Mouse (Mus musculus) erythroblast, embryonic 14.5 days (primary cell): ENCODE results near the gene Dido1.

Source experiments
- GATA1 ChIP-seq: IDR thresholded peaks from 2 replicates; pipeline ENCODE4 v1.6.1; 2012; ENCODE audit warnings: low read length, inconsistent platforms, mixed read lengths
- TAL1 ChIP-seq: IDR thresholded peaks from 3 replicates; pipeline ENCODE4 v1.6.1; 2012; ENCODE audit warnings: low read length, inconsistent platforms, mixed read lengths

GRCm38 (mm10) chr2:180725414-180725778, 15.6 kb upstream of the Dido1 start:
- no peak for TF ChIP-seq TAL1
- TF ChIP-seq GATA1, result no peak
